Mouse (Mus musculus) bone marrow, adult 2 months (tissue): ENCODE data around the gene Mettl6. TPM values are rescaled to one million over a fixed set of nuclear protein-coding genes. Genes with fewer than 3 reads are reported as not detected.

Source experiments
- H3K27ac ChIP-seq: fragments of 200-500 bp; 2 replicates; pipeline ENCODE4 v1.5.1; 2012; ENCODE audit warnings: low read depth, mild to moderate bottlenecking, control low read depth, inconsistent platforms, low read length; ENCODE audit not compliant: control insufficient read depth, poor library complexity, insufficient read depth
- H3K4me1 ChIP-seq: fragments of 200-500 bp; 2 replicates; pipeline ENCODE4 v1.6.1; 2011; ENCODE audit warnings: low read length; ENCODE audit not compliant: control insufficient read depth, insufficient read depth
- H3K4me3 ChIP-seq: fragments of 200-500 bp; replicated peaks from 2 replicates; pipeline ENCODE3; 2011; ENCODE audit warnings: mild to moderate bottlenecking, low read depth, low read length, control low read depth; ENCODE audit not compliant: control insufficient read depth
- CTCF ChIP-seq: fragments of 200-500 bp; IDR thresholded peaks from 2 replicates; pipeline ENCODE4 v1.5.1; 2011; ENCODE audit warnings: low read length, control low read depth; ENCODE audit not compliant: control insufficient read depth, insufficient read depth
- POLR2A ChIP-seq: fragments of 200-500 bp; IDR thresholded peaks from 2 replicates; pipeline ENCODE4 v1.6.1; 2011; ENCODE audit warnings: low read depth, mild to moderate bottlenecking, control low read depth, low read length, borderline replicate concordance; ENCODE audit not compliant: control insufficient read depth
- WGBS: fragments of 180-500 bp; shearing (Covaris S2); methylation state at CpG from one replicate; pipeline ENCODE4 v1.1.7; 2018; 5-methylcytosine and 5-hydroxymethylcytosine counted together
- polyA plus RNA-seq: library from polyadenylated mRNA; stranded (reverse); fragments of >200 nt; gene quantifications from 2 replicates; pipeline ENCODE4 v1.2.4, GENCODE M21; 2011; ENCODE audit warnings: low replicate concordance; ENCODE audit not compliant: missing spikeins, insufficient read depth, insufficient read length

Gene Mettl6
- 15.7 and 33.7 TPM in 2 replicates for polyA plus RNA-seq

DNA sequence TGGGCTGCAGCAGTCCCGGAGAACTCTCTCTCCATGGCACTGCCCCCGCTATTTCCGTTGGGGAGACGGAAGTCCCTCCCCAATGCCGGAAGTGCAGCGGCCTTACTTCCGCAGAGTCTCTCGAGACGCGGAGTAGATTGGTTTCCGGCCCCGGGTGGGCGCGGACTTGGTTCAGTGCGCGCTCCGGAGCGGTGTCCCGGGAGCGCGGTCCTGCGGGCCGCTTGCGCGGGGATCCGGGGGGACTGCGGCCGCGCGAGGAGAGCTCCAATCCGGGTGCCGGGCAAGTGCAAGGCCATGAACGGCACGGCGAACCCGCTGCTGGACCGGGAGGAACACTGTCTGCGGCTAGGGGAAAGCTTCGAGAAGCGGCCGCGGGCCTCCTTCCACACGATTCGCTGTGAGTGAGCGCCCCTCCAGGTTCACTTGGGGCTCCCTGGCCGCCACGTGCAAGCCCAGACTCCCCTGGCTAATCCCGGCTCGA is at the start of gene Mettl6:
Gene Mettl6, minus strand, starts transcription at position 66 of the 481 bp plus-strand sequence.
- Histone ChIP-seq H3K27ac (peak within 1 kb of the TSS; percentile 84), H3K4me3 (peak within 1 kb of the TSS; percentile 93), H3K4me1 (peaks cover 3% of the 10 kb centered on the region; the same call in 1 of the 2 replicates)
- TF ChIP-seq POLR2A (peak; percentile 79; the same call in 1 of the 2 replicates), CTCF (peak; percentile 9; the same call in 1 of the 2 replicates)
- WGBS = under 1% methylated on average over 49 of the region's 49 CpGs

GRCm38 (mm10) chr14:31543885-31544442 is 49.1 kb upstream of the Mettl6 start:
- TF ChIP-seq POLR2A (no peak), CTCF (no peak)
- H3K4me3 ChIP-seq = no peak overlapping the region
- peaks cover 2% of the 10 kb centered on the region for H3K4me1 ChIP-seq
- WGBS = 87% methylated on average over 11 of the region's 11 CpGs
- no peak overlapping the region for H3K27ac ChIP-seq

- 50% methylated on average over 6 of the region's 6 CpGs for whole genome bisulfite sequencing
- H3K4me3 ChIP-seq = no peak overlapping the region
- peaks cover 3% of the 10 kb centered on the region for H3K4me1 ChIP-seq
- peak overlapping the region; percentile 54 for H3K27ac ChIP-seq
- TF ChIP-seq CTCF = no peak
- no peak for TF ChIP-seq POLR2A
Measured at GRCm38 (mm10) chr14:31537298-31537697, 42.5 kb upstream of the Mettl6 start.

DNA sequence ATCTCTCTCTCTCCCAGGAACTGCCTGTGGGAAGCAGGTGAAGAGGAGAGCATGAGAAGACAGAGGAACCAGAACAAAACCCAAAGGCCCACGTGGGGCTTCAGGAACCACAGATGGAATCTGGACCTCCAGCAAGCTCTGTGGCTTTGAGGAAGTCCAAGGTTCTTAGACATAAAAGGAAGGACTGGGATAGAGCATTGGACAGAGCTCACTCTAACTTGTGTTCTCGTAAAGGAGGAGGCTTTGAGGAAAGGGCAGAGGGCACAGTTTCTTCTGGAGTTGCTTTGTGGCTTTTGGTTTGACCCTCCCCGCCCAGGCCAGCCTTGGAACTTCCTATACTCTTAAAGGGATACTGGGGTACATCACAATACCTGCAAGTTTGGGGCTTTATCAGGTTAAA is 37.8 kb upstream of the Mettl6 start:
- H3K4me3 ChIP-seq = no peak overlapping the region
- H3K27ac ChIP-seq = no peak overlapping the region
- 17% methylated on average over 3 of the region's 3 CpGs for WGBS
- peaks cover 2% of the 10 kb centered on the region; the same call in 1 of the 2 replicates for H3K4me1 ChIP-seq
- no peak for TF ChIP-seq POLR2A
- TF ChIP-seq CTCF = no peak

GRCm38 (mm10) chr14:31531506-31532148 is 36.8 kb upstream of the Mettl6 start:
- 7% methylated on average over 12 of the region's 12 CpGs for WGBS
- Histone ChIP-seq H3K27ac (no peak overlapping the region), H3K4me3 (no peak overlapping the region), H3K4me1 (peaks cover 2% of the 10 kb centered on the region; the same call in 1 of the 2 replicates)
- no peak for TF ChIP-seq POLR2A
- no peak for TF ChIP-seq CTCF

DNA sequence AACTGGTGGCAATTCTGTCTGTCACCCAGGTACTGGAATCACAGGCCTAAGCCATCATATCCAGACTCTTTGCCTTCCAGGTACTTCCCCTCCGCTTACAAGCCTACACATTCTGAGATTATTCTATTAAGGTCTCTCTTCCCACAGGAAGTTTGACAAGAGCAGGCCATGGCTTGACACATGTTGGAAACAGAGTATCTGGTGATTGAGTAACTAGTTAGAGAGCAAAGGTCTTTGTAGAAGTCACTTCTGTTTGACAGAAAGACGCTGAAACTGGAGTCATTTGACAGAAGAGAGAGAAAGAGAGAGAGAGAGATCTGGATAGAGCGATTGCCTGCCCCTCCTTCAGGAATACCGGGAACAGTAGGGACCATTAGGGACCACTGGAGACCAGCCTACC is 36.0 kb upstream of the Mettl6 start:
- Histone ChIP-seq H3K4me3 (no peak overlapping the region), H3K4me1 (no peaks in the 10 kb centered on the region; the same call in 1 of the 2 replicates), H3K27ac (no peak overlapping the region)
- 66% methylated on average over 4 of the region's 4 CpGs for WGBS
- TF ChIP-seq POLR2A = no peak
- TF ChIP-seq CTCF = no peak

GRCm38 (mm10) chr14:31525040-31525810 is 30.4 kb upstream of the Mettl6 start:
- no peak overlapping the region for H3K4me3 ChIP-seq
- WGBS = 72% methylated on average over 7 of the region's 7 CpGs
- H3K4me1 ChIP-seq = no peaks in the 10 kb centered on the region
- H3K27ac ChIP-seq = no peak overlapping the region
- no peak for TF ChIP-seq POLR2A
- no peak for TF ChIP-seq CTCF

GRCm38 (mm10) chr14:31521318-31521717 is 26.5 kb upstream of the Mettl6 start:
- H3K4me1 ChIP-seq = no peaks in the 10 kb centered on the region
- H3K27ac ChIP-seq = no peak overlapping the region
- TF ChIP-seq CTCF = no peak
- no peak overlapping the region for H3K4me3 ChIP-seq
- WGBS = 71% methylated on average over 2 of the region's 2 CpGs
